Mouse (Mus musculus): ENCODE data around the gene Smc1b. TPM values are rescaled to one million over a fixed set of nuclear protein-coding genes. Genes with fewer than 3 reads are reported as not detected.
A peak's percentile ranks its signal among the peaks of the same experiment; 100 is the strongest.

Gene Smc1b
- polyA plus RNA-seq (2016; fragmentation: Nextera tagmentation; extraction: Ambion mirVana): 0.13 and 0.34 TPM in 2 replicates

DNA sequence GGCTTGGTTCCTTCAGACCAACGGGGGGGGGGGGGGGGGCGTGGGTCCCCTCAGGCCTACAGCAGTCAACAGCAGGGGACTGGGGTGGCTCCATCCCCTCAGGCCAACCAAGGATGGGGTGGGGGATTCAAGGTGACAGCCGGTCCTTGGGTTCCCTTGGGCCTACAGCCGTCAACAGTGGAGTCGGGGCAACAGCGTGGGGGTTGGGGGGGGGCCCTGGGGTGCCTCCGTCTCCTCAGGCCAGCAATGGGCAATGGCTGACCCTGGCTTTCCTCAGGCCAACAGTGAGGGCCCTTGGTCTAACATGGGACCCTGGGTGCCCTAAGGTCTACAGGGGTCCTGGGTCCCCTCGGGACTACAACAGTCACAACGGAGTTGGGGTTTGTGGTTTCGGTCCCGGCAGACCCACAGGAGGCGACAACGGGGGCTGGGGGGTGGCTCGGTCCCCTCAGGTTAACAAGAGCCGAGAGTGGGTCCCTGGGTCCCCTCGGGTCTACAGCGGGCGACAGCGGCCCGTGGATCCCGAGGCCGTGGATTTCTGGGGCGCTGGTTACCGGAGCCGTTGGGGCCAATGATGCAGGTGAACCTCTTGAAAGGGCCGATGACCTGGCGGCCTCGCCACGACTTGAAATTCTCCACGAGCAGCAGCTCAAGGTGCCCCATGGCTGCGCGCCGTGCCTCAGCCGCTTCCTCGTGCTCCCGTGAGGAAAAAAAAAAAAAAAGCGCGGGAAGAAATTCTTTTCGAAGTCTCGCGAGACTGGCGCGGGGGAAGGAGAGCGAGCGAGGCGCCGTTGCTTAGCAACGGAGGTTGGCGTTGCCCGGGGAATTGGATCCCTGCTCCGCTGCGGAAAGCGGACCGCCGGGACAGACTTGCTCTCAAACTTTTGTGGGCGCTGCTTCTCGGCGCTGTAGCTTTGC lies at the start of gene Smc1b, which contains the start of gene Ribc2:
Gene Smc1b (minus strand): TSS at position 690 of the 918 bp plus-strand sequence.
Gene Ribc2 (plus strand): TSS at position 804 of the 918 bp plus-strand sequence.
- H3K4me1 ChIP-seq (replicated peaks): 0 out of 2 replicates have a peak, but pooled peaks cover 4% of the 10 kb centered on the region
- WGBS: 29% methylated on average over 55 of the region's 58 CpGs
- peak within 1 kb of the TSS; percentile 44; the same call in 1 of the 2 replicates for H3K9ac ChIP-seq (replicated peaks)
- H3K27me3 ChIP-seq: peaks cover 18% of the 10 kb centered on the region
- H3K27ac ChIP-seq: no peak within 1 kb of the TSS
- H3K4me3 ChIP-seq (replicated peaks): peak within 1 kb of the TSS; percentile 36
- H3K4me2 ChIP-seq: peak within 1 kb of the TSS; percentile 58
- H3K36me3 ChIP-seq: no peaks in the 10 kb centered on the region
- ATAC-seq (ENCODE audit: insufficient number of reproducible peaks, insufficient read depth, low FRiP score, low TSS enrichment, low read depth): peak; percentile 73; the same call in 1 of the 2 replicates
- peaks cover 4% of the 10 kb centered on the region; the same call in 1 of the 2 replicates for H3K9me3 ChIP-seq

GRCm38 (mm10) chr15:85180368-85180767 lies 48.6 kb upstream of the Smc1b start:
- H3K9ac ChIP-seq (replicated peaks): no peak overlapping the region
- no peaks in the 10 kb centered on the region for H3K36me3 ChIP-seq
- H3K4me2 ChIP-seq: no peak overlapping the region
- H3K4me1 ChIP-seq (replicated peaks): peaks cover 36% of the 10 kb centered on the region
- H3K27me3 ChIP-seq: no peaks in the 10 kb centered on the region
- H3K9me3 ChIP-seq: no peaks in the 10 kb centered on the region
- ATAC-seq (ENCODE audit: insufficient number of reproducible peaks, insufficient read depth, low FRiP score, low TSS enrichment, low read depth): no peak
- H3K27ac ChIP-seq: peak overlapping the region; percentile 82
- no peak overlapping the region for H3K4me3 ChIP-seq (replicated peaks)

GRCm38 (mm10) chr15:85179528-85180180 lies 47.9 kb upstream of the Smc1b start:
- H3K27me3 ChIP-seq: no peaks in the 10 kb centered on the region
- no peak for ATAC-seq (ENCODE audit: insufficient number of reproducible peaks, insufficient read depth, low FRiP score, low TSS enrichment, low read depth)

GRCm38 (mm10) chr15:85178172-85178571 lies 46.4 kb upstream of the Smc1b start:
- 74% methylated on average over 6 of the region's 6 CpGs for WGBS
- Histone ChIP-seq H3K36me3 (no peaks in the 10 kb centered on the region), H3K9ac (replicated peaks) (no peak overlapping the region), H3K27ac (no peak overlapping the region), H3K27me3 (no peaks in the 10 kb centered on the region), H3K4me2 (no peak overlapping the region), H3K4me3 (replicated peaks) (no peak overlapping the region), H3K4me1 (replicated peaks) (peaks cover 33% of the 10 kb centered on the region), H3K9me3 (no peaks in the 10 kb centered on the region)
- ATAC-seq (ENCODE audit: insufficient number of reproducible peaks, insufficient read depth, low FRiP score, low TSS enrichment, low read depth): no peak

More at GRCm38 (mm10) chr15:85179528-85180180, 47.9 kb upstream of the Smc1b start:
- 56% methylated on average over 7 of the region's 7 CpGs for WGBS
- peak overlapping the region; percentile 82 for H3K27ac ChIP-seq
- no peak overlapping the region; the same call in 1 of the 2 replicates for H3K4me2 ChIP-seq
- no peaks in the 10 kb centered on the region for H3K36me3 ChIP-seq
- peaks cover 35% of the 10 kb centered on the region for H3K4me1 ChIP-seq (replicated peaks)
- H3K4me3 ChIP-seq (replicated peaks): no peak overlapping the region
- no peak overlapping the region for H3K9ac ChIP-seq (replicated peaks)
- no peaks in the 10 kb centered on the region for H3K9me3 ChIP-seq

DNA sequence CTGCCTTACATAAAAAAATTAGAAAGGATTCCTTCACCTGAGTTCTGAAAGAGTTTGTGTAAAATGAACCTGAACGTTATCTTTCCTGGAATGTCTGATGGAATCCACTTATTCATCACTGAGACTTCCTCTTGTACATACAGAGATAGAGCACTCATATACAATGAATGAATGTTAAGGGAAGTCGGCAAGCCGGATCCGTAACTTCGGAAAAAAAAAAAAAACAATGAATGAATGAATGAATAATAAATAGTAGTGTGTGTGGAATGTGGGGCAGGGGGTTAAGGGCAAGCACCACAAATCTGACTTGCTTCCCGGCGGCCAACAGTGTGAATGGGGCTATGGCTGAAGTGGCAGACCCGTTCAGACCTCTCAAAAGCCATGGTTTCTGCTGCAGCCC lies 45.8 kb upstream of the Smc1b start:
- Histone ChIP-seq H3K27ac (no peak overlapping the region; the same call in 1 of the 2 replicates), H3K36me3 (no peaks in the 10 kb centered on the region), H3K4me2 (no peak overlapping the region), H3K27me3 (no peaks in the 10 kb centered on the region), H3K9me3 (no peaks in the 10 kb centered on the region), H3K4me3 (replicated peaks) (no peak overlapping the region), H3K9ac (replicated peaks) (no peak overlapping the region), H3K4me1 (replicated peaks) (peaks cover 36% of the 10 kb centered on the region)
- no peak for ATAC-seq (ENCODE audit: insufficient number of reproducible peaks, insufficient read depth, low FRiP score, low TSS enrichment, low read depth)
- WGBS: 87% methylated on average over 8 of the region's 8 CpGs

GRCm38 (mm10) chr15:85174060-85174459 lies 42.3 kb upstream of the Smc1b start:
- no peak for ATAC-seq (ENCODE audit: insufficient number of reproducible peaks, insufficient read depth, low FRiP score, low TSS enrichment, low read depth)
- no peak overlapping the region for H3K4me2 ChIP-seq
- H3K4me1 ChIP-seq (replicated peaks): peaks cover 26% of the 10 kb centered on the region
- H3K4me3 ChIP-seq (replicated peaks): no peak overlapping the region
- H3K27ac ChIP-seq: 0 out of 2 replicates have a peak overlapping the region, but pooled peaks have one; percentile 7
- 71% methylated on average over 10 of the region's 10 CpGs for WGBS
- no peaks in the 10 kb centered on the region for H3K27me3 ChIP-seq
- H3K9ac ChIP-seq (replicated peaks): no peak overlapping the region
- H3K9me3 ChIP-seq: no peaks in the 10 kb centered on the region
- H3K36me3 ChIP-seq: no peaks in the 10 kb centered on the region

DNA sequence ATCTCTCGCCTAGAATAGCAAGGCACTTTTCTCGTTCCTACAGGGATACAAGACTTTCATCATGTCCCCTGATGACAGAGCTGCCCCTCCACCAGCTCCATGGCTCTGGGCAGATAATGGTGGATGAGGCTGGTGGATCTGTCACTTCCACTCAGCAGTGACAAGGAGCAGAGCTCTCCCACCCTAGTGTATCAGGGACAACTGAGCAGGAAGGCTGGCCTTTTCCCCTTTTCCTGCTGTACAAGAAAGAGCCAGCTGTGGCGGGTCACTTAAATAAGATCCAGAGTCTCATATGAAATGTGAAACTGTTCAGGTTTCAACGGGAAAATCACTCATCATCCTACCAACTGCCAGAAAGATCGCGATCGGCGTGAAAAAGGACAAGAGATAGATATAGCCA lies 41.7 kb upstream of the Smc1b start:
- H3K36me3 ChIP-seq: no peaks in the 10 kb centered on the region
- H3K9ac ChIP-seq (replicated peaks): no peak overlapping the region
- WGBS: 55% methylated on average over 8 of the region's 8 CpGs
- ATAC-seq (ENCODE audit: insufficient number of reproducible peaks, insufficient read depth, low FRiP score, low TSS enrichment, low read depth): no peak
- H3K27me3 ChIP-seq: no peaks in the 10 kb centered on the region
- H3K4me2 ChIP-seq: no peak overlapping the region
- H3K4me3 ChIP-seq (replicated peaks): no peak overlapping the region
- H3K9me3 ChIP-seq: no peaks in the 10 kb centered on the region
- peaks cover 26% of the 10 kb centered on the region for H3K4me1 ChIP-seq (replicated peaks)
- peak overlapping the region; percentile 50 for H3K27ac ChIP-seq

- no peaks in the 10 kb centered on the region for H3K9me3 ChIP-seq
- no peaks in the 10 kb centered on the region for H3K27me3 ChIP-seq
- peaks cover 37% of the 10 kb centered on the region for H3K4me1 ChIP-seq (replicated peaks)
- no peak overlapping the region for H3K9ac ChIP-seq (replicated peaks)
- no peak for ATAC-seq (ENCODE audit: insufficient number of reproducible peaks, insufficient read depth, low FRiP score, low TSS enrichment, low read depth)
- H3K4me3 ChIP-seq (replicated peaks): no peak overlapping the region
- H3K27ac ChIP-seq: no peak overlapping the region
- WGBS: 15% methylated on average over 2 of the region's 2 CpGs
- H3K4me2 ChIP-seq: no peak overlapping the region
- H3K36me3 ChIP-seq: no peaks in the 10 kb centered on the region
These were observed 40.3 kb upstream of the Smc1b start for GRCm38 (mm10) chr15:85172054-85172453.

- Histone ChIP-seq H3K36me3 (no peaks in the 10 kb centered on the region), H3K27me3 (no peaks in the 10 kb centered on the region), H3K9ac (replicated peaks) (no peak overlapping the region), H3K4me1 (replicated peaks) (peaks cover 62% of the 10 kb centered on the region), H3K4me3 (replicated peaks) (no peak overlapping the region), H3K4me2 (peak overlapping the region; percentile 49), H3K27ac (peak overlapping the region; percentile 98), H3K9me3 (no peaks in the 10 kb centered on the region)
- 16% methylated on average over 12 of the region's 12 CpGs for WGBS
- ATAC-seq (ENCODE audit: insufficient number of reproducible peaks, insufficient read depth, low FRiP score, low TSS enrichment, low read depth): 0 out of 2 replicates have a peak, but pooled peaks have one; percentile 35
These were observed 35.4 kb upstream of the Smc1b start for GRCm38 (mm10) chr15:85167086-85167679.

DNA sequence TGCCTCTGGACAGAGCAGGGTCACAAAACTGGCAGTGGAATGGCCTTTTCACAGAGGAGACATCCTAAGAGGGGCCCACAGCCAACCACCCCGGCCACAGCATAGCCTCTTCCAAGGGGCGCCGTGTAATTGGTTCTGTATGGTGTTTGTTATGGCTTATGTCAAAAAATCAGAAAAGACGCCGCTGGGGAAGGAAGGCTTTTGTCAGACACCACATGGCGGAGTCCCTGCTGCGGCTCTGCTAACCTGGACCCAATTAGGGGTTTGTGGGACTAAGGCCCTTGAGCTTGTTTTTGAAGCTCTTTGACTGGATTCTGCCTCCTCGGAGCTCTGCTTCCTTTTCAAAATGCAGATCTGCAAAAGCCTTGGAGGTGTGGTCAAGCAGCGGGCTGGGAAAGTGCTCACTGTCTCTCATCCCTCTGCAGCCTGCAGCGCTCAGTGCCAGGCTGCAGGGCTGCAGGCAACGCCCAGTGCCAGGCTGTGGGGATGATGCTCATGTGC lies 34.7 kb upstream of the Smc1b start:
- 11% methylated on average over 11 of the region's 11 CpGs for WGBS
- peaks cover 60% of the 10 kb centered on the region for H3K4me1 ChIP-seq (replicated peaks)
- peak overlapping the region; percentile 54 for H3K9ac ChIP-seq (replicated peaks)
- H3K4me2 ChIP-seq: peak overlapping the region; percentile 49
- no peaks in the 10 kb centered on the region for H3K9me3 ChIP-seq
- H3K27ac ChIP-seq: peak overlapping the region; percentile 98
- H3K4me3 ChIP-seq (replicated peaks): peak overlapping the region; percentile 19; the same call in 1 of the 2 replicates
- H3K36me3 ChIP-seq: no peaks in the 10 kb centered on the region
- H3K27me3 ChIP-seq: no peaks in the 10 kb centered on the region
- peak; percentile 57 for ATAC-seq (ENCODE audit: insufficient number of reproducible peaks, insufficient read depth, low FRiP score, low TSS enrichment, low read depth)
